Mouse (Mus musculus) mouse trophoblast stem cell (cell line): ENCODE measurements at regions not wholly inside any gene's neighbourhood (a gene's known extent, or its start where the extent isn't known, plus 50 kb on each side); places are given as distances from the start of the nearest gene placed in this dataset.

Experiments
- in situ Hi-C, 2 experiments: fragments of 300-500 bp; cut with MseI, MboI; formaldehyde crosslinking; loops; 2 replicates in 1 of 2; 3 replicates in 1 of 2; pipeline ENCODE4 v1.15.1; 2025

GRCm38 (mm10) chr10:83819266-83819949 lies 96.7 kb downstream of the 1500009L16Rik start:
- in situ Hi-C loops = loop anchor here (10.0 to 25.0 kb wide), 3 partner anchors 193 to 618 kb away; partner anchors contain the start of gene Nuak1 (in 1 of the 2)

GRCm38 (mm10) chr10:83819950-83820275 lies 97.2 kb downstream of the 1500009L16Rik start:
- in situ Hi-C loops = loop anchor here (10.0 to 25.0 kb wide), 3 partner anchors 192 to 617 kb away; partner anchors contain the start of gene Nuak1 (in 1 of the 2)

DNA sequence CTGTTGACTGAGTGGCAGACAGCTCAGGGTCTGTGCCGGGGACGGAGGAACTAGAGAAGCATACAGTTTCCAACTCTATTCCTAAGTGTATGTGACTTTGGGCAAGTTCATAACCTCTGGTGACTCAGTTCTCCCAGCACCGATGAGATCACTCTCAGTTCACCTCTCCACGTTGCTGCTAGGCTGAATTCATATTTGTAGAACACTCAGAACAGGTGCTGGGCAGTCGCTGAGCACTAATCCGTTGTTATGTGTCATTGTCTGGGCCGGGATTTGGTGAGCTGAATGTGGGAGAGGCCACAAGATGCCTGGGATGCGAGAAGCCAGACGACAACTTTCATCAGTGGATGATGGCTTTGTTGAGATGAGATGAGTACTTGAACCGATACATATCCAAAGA lies 98.4 kb downstream of the 1500009L16Rik start:
- in situ Hi-C loops = loop anchor here in 1 of 2 experiments (25.0 kb wide), 2 partner anchors 191 to 616 kb away; partner anchors contain the start of gene Nuak1

GRCm38 (mm10) chr10:83826105-83826504 lies 103.4 kb downstream of the 1500009L16Rik start:
- in situ Hi-C loops = no loop called here

DNA sequence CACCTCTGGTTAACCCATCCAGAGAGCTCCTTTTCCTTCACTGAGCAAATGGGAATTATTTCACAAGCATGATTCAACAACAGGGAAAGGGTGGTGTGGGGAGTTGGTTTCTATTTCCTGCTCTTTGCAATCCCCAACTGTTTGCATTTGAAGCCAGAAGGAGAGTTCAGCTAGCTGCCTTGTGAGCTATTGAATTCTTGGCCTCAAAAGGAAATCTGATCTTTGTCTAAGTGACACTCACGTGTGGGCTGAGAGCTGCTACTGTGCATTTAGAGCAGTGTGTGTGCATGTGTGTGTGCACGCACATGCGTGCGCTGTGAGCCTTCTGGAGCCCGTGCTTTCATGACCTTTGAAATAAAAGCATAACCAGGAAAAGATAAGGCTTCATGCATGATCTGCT lies 113.7 kb downstream of the 1500009L16Rik start:
- in situ Hi-C loops = no loop called here

DNA sequence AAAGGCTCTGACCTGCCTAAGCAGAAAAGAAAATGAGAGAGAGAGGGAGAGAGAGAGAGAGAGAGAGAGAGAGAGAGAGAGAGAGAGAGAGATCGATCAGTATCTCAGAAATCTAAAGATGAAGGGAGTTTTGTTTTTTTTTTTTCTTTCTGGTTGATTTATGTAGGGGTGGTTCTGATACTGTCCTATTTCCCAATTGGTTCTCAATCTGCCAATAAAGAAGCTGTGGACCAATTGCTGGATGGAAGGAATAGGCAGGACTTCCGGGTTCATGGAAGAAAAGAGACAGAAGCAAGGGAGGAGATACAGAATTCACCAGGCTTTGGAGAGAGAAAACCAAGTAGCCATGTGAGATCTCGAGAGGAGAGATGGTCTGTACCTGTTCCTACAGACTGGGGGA lies 117.6 kb downstream of the 1500009L16Rik start:
- in situ Hi-C loops = no loop called here

GRCm38 (mm10) chr10:83850881-83851280 lies 128.2 kb downstream of the 1500009L16Rik start:
- in situ Hi-C loops = no loop called here

GRCm38 (mm10) chr10:83852194-83852593 lies 129.5 kb downstream of the 1500009L16Rik start:
- in situ Hi-C loops = no loop called here

DNA sequence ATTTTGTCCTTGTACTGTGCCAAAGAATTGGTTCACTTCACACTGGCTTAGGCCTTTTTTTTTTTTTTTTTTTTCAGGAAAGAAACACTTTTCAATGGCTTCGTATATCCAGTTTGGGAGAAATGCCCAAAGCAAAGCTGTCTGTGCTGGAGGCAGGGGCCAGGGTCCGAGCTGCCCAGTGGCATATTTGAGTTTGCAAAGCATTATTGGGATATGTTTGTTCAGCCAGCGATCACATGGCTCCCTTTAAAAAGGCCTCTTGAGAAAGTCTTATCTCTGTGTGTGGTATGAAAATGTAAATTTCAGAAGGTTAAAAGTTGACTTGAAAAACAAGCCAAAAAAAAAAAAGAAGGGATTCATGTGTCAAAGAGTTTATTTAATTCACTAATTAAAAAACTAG lies 130.1 kb downstream of the 1500009L16Rik start:
- in situ Hi-C loops = no loop called here

GRCm38 (mm10) chr10:83857794-83858442 lies 135.3 kb downstream of the 1500009L16Rik start:
- in situ Hi-C loops = no loop called here

DNA sequence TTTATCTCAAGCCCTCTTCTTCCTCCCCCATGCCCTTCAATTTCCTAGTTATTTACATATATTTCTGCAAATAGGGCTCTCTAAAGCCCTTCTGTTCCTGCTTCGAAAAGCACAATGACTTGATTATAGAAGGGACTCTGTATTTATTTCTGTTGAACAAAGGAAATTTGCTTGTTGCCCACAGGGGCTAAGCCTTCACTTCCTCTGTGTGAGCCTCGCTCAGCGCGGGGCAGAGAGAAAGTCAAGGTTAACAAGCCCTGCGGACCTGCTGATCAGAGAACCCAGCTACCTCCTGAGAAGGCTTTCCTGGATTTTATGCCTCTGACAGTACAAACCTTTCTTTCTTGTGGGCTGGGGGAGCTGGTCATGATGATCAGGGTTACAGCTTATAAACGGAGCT lies 136.0 kb downstream of the 1500009L16Rik start:
- in situ Hi-C loops = no loop called here

DNA sequence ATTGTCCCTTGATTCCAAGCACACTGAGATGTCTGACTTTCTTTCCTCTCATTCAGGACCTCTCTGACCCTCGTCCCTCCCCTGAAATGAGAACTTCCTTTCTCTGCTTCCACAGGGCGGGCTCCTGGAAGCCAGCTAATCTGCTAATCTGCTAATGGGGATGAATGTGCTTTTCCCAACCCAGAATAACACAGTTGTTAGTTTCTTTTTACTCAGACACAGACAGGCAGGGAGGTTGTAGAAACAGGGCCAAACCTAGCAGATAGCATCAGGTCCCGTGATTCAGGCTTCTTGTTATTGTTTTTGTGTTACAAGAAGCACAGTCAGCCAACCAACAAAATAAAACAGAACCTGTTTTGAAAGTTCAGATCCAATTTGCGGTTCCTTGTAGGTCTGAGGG lies 137.0 kb downstream of the 1500009L16Rik start:
- in situ Hi-C loops = no loop called here

GRCm38 (mm10) chr10:83861574-83862190 lies 139.0 kb downstream of the 1500009L16Rik start:
- in situ Hi-C loops = no loop called here

- in situ Hi-C loops = no loop called here
Measured at GRCm38 (mm10) chr10:83864591-83864990, 141.9 kb downstream of the 1500009L16Rik start.

GRCm38 (mm10) chr10:83865929-83866328 lies 143.3 kb downstream of the 1500009L16Rik start:
- in situ Hi-C loops = no loop called here

DNA sequence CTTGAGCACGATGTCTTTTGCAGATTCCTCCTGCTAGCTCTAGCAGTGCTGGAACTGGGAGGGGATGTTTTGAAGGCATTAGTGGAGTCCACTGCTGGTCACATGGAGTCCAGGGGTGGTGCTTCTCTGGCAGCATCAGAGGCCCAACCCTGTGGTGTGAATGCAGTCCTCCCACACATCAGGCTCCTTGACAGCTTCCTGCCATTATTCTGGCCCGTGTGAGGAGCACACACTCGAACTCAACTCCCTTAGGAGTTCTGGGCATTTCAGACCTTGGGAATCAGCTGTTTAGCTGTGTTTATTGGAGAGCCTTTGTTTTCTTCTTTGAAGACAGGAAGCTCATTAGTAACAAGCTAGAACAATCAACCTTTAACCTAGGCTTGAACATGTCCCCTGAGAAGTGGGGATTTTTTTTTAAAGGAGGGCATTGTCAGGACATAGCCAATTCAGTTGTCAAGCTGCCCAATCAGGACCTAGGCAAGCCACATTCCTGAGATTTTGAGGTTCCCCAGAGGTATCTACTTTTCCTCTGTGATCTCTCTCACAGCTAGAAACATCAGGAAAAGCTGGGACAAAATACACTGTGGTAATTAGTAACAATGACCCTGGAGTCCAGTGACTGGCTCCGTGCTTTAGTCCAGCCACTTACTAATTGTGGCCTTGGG lies 149.2 kb downstream of the 1500009L16Rik start:
- in situ Hi-C loops = no loop called here

GRCm38 (mm10) chr10:83878745-83879144 lies 156.1 kb downstream of the 1500009L16Rik start:
- in situ Hi-C loops = no loop called here

DNA sequence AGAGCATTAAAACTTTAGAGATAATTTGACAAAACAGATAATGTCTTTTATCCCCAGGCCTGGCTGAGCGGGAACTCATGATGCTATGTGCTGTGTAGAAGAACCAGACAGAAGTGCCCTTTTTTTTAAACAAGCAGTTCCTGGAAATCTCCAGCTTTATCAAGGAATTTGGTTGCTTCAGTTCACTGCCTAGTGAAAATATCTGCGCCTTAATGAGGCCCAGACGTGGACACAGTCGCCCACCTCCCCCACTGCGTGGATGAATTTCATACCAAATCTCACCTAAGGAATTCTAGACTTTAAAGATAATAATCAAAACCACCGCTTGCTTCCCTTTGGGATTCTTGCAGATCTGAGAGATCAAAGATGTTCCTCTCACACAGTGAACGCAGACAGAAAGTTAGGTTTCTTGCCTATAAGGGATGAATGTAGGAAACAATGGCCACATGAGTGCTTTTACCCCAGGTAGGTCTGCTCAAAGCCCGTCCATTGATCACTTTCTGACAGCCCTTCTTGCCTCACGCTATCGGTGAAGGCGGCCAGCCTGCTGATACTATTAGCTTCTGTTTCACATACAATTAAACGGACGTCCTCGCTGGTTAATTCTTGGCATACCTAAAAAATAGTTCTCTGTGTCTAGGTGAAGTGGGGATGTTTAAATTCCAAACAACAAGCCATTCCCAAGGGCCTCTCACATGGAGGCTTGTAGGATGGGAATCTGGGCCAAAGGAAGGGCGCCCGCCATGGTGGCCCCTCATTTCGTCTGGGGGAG lies 159.6 kb downstream of the 1500009L16Rik start:
- in situ Hi-C loops = no loop called here

- in situ Hi-C loops = no loop called here
Measured at GRCm38 (mm10) chr10:83882891-83883185, 160.2 kb downstream of the 1500009L16Rik start.

DNA sequence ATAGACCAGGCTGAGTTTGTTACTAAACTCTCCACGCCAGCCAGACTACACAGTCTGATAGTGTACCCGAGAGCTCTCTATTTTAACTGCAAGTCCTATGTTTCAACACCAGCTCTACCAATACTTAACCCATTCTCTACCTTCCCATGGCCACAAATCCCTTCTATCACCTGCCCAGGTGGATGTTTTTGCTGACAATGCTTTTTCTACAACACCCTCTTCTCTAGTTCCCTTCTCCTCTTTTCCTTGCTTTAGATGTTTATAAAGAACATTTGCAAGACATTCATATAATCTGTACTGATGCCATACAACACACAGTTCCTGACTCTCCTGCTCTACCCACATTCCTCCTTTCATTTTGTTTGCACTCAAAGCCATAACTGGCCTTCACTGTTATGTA lies 161.9 kb downstream of the 1500009L16Rik start:
- in situ Hi-C loops = no loop called here

DNA sequence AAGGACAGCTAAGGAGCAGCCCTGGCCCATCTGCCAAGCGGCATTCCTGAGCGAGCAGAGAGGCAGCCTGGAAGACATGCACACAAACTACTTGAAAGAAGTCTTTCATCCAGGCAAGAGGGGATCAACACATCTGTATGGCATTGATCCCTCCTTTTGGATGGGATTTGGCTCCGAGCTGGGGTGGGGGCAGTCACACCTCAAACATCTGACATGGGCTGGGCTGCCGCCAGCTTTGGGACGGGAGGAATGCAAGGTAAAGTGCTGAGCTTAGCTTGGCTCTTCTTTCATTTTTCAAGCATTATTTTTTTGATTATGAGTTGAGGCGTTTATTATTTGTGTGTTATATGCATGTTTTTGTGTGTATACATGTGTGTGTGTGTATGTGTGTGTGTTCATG lies 165.9 kb downstream of the 1500009L16Rik start:
- in situ Hi-C loops = no loop called here

DNA sequence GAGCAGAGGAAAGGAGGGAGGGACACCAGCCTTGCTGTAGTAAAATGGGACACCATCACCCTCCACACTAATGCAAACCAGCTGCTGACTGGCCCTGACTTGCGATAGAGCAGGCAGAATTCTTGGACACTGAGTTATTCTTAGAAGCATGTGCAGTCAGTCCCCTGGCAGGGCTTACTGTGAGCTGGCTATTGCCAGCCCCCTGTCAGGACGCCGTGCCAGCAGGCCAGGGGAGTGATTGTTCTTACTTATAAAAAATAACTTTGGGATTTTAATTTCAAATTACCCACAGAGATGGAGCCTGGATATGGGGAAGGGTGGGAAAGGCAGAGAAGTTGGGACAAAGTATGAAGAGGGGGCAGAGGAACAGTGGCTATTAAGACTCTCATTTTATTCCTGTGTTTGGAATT lies 173.1 kb downstream of the 1500009L16Rik start:
- in situ Hi-C loops = no loop called here
